Mouse (Mus musculus): ENCODE measurements at regions not wholly inside any gene's neighbourhood (a gene's known extent, or its start where the extent isn't known, plus 50 kb on each side); places are given as distances from the start of the nearest gene placed in this dataset.
"Not testable (repeated sequence)": the region's sequence is repeated elsewhere in the genome, so short reads cannot be mapped to it uniquely, and the experiment has no call there.

DNA sequence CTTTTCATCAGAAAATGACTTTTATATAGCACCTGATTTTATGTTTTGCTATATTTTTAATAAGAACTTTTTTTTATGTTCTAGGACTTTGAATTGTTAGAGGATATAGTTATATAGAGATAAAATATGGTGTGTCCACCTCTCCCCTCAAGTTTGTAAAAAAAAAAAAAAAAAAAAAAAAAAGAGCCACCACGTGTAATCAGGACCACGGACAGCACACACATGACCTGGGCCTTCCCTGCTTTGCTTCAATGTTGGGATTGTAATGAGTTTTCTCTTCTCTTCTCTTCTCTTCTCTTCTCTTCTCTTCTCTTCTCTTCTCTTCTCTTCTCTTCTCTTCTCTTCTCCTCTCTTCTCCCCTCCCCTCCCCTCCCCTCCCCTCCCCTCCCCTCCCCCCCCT, 78.5 kb downstream of the 1700010I14Rik start:
- not testable (repeated sequence) for DNase-seq

DNA sequence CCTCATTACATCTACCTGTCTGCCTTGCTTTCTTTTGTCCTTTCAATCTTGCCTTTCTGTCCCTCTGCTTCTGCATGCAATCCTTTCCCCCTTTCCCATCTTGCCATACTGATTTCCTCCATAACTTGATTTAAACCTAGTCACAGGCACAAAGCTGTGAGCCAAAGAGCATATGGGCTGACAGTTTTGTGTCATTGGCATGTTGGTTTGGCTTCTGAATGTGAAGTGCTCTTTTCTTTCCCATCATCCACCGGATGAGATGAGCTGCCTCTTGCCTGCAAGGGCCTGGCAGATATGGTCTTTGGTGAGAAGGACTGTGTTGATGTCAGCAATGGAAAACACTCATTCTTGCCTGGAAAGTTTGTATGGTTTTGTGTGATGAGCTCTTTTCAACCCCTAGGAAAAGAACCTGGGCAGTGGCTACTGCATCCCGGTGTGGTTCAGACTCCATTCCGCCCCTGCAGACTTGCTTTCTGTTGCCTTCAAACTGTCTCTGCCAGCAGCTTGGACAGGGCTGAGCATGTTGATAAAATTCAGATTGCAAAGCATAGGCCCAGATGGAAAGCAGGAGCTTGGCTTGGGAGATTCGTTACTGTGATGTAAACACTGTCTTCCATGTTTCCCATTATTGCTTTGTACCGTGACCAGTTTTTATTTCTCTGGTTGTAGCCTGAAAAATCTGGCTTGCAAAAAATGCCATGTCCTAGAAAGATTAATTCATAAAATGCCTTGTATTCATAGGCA, 80.9 kb downstream of the 1700010I14Rik start:
- no peak for DNase-seq

DNA sequence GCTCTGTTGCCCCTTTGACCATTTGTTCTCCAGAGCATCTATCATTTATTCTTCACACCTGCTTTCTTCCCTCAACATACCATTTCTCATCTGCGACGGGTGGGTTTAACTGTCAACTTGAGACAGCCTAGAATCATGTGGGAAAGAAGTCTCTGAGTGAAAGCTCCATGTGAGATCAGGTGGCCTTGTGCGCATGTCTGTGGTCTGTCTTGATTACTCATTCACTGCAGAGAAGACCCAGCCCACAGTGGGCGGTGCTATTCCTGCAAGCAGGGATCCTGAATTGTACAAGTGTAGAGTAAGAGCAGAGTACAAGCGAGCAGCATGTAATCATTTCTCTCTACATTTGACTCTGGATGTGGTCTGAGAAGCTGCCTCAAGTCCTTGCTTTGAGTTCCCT, 95.5 kb downstream of the 1700010I14Rik start:
- no peak for DNase-seq

DNA sequence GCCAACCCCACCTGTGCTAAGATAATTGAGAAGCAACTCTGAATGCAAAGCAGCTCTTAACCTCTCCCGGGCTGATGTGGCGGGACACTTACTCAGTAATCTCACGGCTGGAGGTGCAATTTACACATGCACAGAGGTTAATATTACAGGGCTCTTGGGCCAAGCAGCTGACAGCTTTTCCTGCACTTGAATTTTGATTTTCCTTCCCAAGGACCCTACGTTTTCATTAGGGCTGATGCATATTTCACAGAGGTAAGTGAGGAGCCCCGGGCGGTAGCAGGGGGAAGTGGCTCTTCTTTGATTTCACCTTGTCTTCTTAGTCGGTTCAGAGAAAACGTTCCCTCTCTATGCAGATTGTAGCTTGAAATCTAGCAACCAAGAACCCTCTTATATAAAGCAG, 139.7 kb downstream of the 1700010I14Rik start:
- DNase-seq = no peak

DNA sequence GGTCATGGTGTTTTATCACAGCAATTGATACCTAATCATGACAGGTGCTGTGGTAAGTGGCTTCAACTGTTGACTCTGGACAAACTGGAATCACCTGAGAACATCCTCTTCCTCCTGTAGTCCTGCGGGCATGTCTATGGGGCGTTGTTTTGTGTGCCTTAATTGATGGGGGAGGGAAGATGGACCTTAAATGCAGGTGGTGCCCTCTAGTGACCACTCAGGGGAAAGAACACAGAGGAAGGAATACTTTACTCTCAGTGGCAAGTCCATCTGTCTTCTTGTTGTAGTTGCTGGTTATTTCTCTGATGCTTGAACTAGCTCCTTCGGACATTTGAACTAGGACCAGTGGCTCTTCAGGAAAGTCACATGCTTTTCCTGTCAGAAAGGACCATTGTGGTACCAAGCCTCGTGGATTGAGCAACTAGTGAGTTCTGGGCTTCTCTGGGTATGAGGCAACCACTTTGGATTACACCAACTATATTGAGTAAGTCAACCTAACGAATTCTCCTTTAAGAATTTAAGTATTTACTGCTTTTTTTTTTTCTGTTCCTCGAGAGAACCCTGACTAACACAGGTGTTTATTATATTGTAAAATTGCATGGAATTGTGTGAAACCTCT, 157.6 kb downstream of the 1700010I14Rik start:
- DNase-seq = no peak

DNA sequence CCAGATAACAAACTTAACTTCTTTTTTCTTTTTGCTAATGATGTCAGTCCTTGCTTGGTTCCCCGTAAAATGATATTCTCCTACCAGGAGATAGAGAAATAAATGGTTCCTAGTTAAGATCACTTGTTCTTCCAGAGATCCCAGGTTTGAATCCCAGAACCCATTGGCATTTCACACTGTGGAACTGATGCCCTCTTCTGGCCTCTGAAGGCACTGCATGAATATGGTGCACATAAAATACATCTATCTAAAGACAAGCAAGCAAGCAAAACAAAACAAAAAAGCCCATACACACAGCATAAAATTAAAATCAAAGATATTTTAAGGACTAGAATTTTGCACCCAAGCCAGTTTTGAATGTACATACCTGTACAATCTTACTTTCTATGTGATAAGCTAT, 162.5 kb downstream of the 1700010I14Rik start:
- no peak for DNase-seq

DNA sequence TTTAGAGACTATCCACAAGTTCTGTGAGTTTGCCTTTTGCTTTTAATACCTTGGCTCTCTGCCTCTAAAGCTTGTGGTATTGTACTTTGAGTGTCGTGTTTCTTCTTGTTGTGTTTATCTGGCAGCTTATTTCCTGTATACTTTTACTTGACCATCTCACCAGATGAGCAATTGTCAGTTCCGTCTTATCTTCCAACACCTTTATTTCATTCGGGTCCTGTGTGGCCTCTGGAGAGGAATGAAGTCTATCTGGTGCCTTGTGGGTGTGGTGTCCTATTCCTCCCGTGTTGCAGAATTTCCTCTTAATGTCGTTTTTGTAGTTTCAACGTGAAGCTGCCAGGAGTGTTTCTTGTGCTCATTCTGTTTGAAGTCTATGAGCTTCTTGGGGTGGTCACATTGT, 174.0 kb downstream of the 1700010I14Rik start:
- DNase-seq = no peak

DNA sequence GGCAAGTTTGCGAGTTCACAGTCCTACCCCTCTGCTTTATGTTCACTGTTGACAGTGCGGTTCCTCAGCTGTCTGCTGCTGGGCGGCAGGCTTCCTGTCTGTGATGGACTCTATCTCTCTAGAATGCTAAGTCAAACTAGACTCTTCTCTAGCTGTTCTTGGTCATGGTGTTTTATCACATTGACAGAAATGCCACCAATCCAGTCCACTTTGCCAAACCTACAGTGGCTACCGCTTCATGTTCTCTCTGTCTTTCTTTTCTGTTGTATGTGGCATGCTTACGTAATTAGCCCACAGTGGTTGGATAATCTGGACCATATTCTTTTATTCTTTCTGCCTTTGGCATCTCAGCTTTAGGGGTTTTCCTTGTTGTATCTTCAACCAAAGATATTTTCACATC, 174.5 kb downstream of the 1700010I14Rik start:
- DNase-seq = peak; percentile 45

DNA sequence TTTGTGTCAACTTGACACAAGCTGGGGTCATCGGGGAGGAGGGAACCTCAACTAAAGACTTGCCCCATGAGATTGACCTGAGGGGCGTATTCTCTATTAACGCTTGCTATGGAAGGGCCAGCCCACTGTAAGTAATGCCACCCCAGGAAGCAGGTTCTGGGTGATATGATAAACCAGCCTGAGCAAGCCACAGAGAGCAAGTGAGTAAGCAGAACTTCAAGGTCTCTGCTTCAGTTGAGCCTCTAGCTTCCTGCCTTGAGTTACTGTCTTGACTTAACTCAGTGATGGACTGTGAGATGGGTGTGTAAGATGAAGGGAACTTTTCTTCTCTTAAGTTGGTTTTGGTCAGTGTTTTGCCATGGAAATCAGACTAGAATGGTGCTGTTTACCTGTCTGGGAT, 175.2 kb downstream of the 1700010I14Rik start:
- peak; percentile 68 for DNase-seq

DNA sequence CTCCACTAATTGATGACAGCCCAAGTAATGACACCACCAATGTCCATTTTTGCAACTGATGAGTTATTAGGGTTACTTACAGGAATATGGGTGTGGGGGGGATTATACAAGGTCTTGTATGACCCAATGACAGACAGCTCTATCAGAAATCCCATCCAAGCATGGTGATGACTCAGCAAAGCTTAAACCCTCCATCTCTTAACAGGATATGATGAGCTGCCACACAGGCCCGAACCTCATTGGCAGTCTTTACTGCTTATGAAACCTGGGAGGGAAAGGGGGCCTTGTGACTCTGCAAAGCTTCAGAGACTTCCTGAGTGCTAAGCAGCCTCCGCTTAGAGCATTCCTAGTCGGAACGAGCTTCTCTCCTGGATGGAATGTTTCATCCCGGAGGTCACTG, 176.4 kb downstream of the 1700010I14Rik start:
- DNase-seq = peak; percentile 61

DNA sequence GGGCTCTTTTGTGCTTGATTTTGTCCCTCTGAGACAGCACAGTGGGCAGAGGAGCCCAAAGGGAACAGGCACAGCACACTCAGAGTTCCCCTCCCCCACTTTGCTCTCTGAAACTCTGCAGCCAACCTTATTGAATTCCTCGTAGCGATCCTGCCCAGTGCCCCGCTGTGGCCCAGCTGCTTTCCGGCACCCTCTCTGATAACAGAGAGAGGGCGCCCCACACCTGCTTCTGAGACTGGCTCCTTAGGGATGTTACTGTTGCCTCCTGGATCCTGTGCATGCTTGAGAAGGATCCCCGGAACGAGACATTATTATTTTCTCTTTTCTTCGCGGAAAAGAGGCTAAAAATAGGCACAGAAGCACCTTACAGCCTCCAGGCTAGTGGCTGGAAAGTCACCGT, 179.0 kb downstream of the 1700010I14Rik start:
- DNase-seq = peak; percentile 87

DNA sequence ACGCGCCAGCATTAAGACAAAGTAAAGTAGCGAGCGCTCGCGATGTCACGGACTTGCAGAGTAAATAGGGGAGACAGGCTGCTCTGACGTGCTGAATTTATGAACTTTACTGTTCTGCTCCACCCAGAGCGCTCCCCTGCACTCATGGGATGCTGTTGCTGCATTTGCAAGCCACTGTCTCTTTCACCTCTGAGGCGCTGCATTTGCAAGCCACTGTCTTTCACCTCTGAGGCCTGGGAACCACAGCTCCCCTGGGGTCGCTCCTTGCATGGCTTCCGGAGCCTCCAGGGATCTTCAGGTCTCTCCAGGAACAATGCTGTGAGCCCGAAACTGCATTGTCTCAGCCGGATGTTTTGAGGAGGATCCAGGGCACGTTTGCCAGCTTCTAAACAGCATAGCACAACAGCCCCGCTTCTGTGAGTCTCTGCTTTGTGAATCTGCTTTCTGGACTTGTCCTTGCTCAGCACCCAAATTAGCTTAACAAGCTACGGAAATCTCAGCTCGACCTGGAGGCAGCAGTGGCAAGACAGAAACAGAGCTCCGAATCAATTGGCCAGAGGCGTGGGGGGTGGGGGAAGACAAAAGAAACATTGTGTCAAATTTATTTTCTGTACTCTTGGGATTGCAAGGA, 179.6 kb downstream of the 1700010I14Rik start:
- peak; percentile 83 for DNase-seq

DNA sequence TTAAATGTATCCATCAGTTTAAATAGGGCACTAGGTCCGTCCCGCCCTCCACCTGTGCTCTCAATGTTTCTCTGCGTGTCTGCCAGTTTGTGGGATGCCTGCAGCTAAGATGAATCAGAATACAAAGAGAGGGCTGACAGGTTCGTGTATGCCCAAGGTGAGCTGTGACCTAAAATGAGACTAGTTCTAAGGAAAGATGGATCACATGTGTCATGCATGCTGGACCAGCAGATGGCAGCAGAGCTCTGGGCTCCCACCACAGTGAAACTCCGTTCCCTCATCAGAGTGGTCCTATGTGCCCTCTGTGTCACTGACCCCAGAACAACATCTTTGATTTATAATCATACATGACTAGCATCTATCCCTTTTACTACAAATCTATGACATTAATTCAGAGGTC, 180.3 kb downstream of the 1700010I14Rik start:
- DNase-seq = peak; percentile 91

DNA sequence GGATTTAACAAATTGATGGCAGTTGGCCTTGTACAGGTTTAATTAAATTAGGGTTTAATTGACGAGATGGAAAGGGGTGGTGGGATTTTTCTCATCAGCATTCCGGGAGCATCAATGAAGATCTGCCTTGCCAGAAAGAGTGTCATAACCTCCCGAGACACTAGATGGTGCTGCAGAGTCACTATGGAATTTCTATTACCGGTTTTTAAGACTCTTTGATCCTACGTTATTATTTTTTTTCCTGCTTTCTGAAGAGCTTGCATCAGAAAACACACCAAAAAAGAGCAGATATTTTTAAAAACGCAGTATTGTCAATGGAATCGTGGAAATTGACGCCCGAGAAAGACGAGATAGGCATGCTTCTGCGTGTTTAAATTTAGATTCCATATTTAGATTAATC, 181.2 kb downstream of the 1700010I14Rik start:
- DNase-seq = peak; percentile 74

DNA sequence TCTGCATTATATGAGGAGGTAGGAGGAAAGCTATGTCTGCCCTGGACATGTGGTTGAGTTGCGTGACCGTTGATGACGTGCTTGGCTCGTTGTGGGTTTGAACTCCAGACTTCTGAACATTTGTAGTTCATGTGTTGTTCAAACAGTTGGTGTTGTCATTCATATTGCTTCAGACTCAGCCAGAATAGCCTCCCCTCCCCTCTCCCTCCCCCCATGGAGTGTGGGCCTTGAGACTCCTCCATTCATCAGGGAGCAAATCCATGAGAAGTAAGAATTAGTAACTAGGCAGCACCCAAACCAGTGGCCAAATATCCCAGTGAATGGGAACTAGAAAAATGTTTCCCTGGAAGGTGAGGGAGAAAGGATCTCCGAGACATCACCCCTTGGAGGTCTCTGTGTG, 209.0 kb downstream of the 1700010I14Rik start:
- peak; percentile 43 for DNase-seq

DNA sequence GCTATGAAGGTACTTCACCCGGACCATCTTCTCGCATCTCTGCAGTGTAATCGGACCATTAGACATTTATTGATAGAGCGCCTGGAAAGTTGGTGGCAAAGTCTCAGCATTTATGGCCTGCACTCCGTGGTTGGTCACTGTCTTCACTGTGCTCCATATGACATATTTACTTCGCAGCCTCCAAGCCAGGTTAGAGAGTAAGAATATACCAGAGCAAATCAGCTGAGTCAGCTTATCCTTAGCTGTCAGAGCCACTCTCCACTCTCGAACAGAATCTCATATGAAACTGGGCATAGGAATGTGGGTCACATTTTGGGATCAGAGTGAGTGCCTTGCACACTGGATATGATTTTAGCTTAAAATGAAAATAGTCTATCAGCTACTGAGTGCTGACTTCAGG, 212.3 kb downstream of the 1700010I14Rik start:
- DNase-seq = peak; percentile 70

DNA sequence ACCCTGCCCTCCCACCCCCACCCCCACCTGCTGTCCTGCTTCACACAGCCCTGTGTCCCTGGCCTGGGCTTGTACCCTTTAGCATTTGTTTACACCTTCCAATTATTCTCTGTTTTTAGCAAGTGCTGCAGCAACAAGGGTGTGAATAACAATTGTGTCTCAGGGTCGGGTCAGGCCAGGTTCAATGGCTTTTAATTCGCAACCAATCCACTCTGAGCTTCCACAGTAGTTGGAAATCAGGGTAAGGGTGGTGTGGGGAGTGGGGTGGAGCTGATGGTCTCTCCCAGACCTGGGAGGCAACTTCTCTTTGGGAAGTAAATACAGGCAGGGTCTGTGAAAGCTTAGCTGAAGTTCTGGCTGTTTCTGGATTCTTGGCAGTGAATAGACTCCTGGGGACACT, 214.4 kb downstream of the 1700010I14Rik start:
- peak; percentile 72 for DNase-seq

DNA sequence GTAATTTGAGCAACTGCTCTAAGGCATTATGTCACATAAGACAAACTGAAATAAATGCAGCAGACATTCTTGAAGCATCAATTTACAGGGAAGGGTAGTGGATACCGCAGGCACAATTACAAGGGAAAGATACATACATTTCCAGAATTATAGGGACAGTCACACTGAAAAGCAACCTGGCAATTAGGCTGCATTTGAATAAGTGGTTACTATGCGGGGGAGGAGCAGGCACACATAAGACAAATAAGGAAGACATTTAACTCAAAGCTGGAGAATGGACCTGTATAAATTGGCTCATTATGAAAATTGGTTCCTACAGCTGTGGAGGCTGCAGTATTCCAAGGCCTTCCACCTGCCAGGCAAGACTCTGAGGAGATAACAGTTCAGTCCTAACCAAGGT, 211.2 kb upstream of the Gm17728 start:
- DNase-seq = no peak

DNA sequence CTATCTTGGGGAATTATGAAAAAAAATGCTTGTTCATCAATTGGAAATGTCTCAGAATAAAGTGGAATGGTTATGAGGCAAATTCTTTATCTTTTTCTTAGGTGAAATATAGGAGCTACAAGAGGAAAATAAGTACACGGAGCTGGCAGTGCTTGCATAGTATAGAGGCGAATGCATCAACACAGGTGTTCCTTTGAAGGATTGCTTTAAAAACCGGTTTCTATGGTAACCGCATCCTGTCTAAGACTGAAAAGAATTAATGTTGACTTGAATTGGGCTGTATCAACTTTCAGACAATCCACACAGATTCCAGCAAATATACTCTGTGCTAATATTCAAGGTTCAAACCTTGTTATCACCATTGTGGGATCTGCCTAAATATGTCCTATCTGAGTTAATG, 198.8 kb upstream of the Gm17728 start:
- peak; percentile 6 for DNase-seq

DNA sequence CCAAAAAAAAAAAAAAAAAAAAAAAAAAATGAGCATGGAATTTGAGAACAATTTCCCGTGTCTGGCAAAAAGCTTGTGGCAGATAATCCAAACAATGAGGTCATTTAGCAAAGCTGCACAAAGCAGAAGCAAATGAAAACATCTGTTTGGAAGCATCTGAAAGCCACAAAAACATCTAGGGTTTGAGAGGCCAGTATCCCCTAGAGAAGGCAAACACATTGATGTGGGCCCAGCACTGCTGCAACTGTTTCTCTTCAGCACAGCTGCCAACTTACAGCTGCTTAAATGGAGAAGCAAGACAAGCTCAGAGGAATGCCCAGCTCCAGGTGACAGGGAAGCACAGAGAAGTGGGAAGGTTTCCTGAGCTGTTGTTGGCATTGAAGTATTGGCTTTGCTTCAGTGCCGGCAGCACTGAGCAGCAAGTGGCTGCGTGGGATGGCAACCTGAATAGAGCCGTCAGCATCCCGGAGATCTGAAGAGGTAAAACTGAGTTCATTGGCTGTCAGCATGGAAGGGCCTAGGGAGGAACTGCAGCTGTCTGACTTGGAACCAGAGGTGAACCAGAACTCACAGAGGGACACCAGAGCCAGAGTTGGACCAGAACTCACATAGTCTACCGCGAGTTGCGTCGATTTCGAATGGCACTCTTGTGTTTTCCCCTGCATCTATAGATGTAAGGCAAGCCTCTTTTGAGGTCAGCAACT, 193.8 kb upstream of the Gm17728 start:
- peak; percentile 96 for DNase-seq

DNA sequence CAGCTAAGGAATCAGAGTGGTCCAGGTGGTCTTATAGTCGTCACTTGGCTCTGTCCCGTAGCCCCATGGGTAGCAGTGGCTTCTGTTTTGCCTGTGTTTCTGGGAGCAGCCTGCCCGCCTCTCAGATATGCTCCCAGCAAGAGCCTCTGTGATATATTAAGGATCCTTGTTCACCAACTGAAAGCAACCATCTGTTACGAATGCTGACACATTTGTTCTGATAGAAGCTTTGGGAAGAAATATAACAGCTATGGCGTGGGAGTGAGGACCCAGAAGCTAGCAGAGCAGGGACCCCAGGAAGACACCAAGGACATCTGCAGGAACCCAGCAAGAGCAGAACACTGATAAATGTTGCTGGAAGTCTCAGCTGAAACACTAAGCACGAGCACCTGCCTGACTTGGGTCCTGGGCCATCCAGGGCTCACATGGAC, 186.7 kb upstream of the Gm17728 start:
- DNase-seq = no peak

DNA sequence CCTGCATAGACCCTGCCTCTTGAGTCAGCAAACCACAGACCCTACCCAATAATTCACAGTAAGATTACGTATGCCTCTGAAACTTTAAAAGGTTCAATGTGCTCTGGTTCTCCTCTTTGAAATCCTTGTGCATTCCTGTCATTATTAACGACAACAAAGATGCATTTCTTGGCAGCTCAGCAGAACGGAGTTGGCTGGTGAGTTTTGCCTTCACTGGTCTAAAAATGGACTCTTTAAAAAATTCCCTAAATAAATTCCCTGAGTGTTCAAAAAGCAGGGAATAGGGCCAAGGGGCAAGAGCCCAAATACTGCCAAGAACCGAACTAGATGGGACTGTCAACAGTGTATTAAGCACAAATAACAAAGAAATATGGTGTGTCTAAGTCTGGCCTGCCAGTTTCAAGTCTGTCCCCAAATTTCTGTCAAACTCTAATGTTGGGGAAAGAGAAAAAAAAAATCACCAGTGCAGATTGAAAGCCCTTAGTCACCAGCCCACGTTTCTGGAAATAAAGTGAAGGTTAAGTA, 163.2 kb upstream of the Gm17728 start:
- peak; percentile 39 for DNase-seq

DNA sequence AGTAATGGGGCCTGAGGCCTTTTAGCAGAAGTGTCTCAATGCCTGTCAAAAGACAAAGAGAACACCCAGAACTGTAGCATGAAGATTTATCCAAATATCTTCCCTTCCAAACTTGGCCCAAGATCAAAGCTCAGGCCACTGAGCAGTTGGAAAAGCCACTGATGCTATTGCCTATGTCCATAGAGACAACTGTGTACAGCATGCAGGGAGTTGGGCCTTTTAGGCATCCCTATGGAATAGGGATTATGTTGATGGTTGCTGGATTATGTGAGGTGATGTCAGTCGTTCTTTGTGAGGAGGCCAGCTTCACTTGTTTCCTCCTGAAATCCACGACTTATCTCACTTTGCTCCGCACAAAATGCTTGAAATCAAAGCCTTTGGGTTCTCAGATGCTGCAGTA, 153.1 kb upstream of the Gm17728 start:
- peak; percentile 51 for DNase-seq

Measured in heart, adult 11 months (tissue).